Mouse (Mus musculus): Measurements from ENCODE around the gene Cfap97. TPM values are rescaled to one million over a fixed set of nuclear protein-coding genes. Genes with fewer than 3 reads are reported as not detected.

The Cfap97 gene
- polyA plus RNA-seq, 1 experiment from 2014 or later, result 18.1 TPM

DNA sequence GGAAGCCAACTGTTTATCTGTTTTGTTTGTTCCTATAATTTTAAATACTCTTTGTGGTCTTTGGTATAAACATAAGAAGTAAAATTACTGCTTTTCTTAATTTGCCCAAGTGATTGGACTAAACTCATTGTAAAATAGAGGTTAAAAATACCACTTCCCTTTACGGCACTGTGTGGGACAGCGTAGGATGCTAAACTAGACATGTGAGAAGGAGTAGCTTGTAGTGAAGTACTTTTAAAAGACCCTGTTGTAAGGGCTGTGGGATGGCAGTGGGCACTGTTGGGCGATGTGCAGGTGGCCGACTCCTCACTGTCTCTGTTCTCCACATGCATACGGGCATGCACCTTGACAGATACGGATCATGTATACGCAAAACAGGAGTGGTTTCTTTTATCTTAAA is 28.6 kb downstream of the Cfap97 start:
- Histone ChIP-seq H3K4me3 (no peak overlapping the region), H3K9me3 (no peaks in the 10 kb centered on the region), H3K36me3 (replicated peaks) (peaks cover 22% of the 10 kb centered on the region), H3K4me1 (no peaks in the 10 kb centered on the region), H3K27me3 (ENCODE audit: poor library complexity, severe bottlenecking) (no peaks in the 10 kb centered on the region), H3K27ac (no peak overlapping the region)
- WGBS, result 95% methylated on average over 7 of the region's 7 CpGs
- DNase-seq (ENCODE audit: extremely low spot score, low spot score), result no peak

GRCm38 (mm10) chr8:46185361-46185760 is 33.8 kb downstream of the Cfap97 start:
- Histone ChIP-seq H3K4me3 (no peak overlapping the region), H3K9me3 (no peaks in the 10 kb centered on the region), H3K27me3 (ENCODE audit: poor library complexity, severe bottlenecking) (no peaks in the 10 kb centered on the region), H3K27ac (no peak overlapping the region), H3K36me3 (replicated peaks) (peaks cover 12% of the 10 kb centered on the region), H3K4me1 (no peaks in the 10 kb centered on the region)
- 6% methylated on average over 2 of the region's 2 CpGs for WGBS
- DNase-seq (ENCODE audit: extremely low spot score, low spot score), result peak; percentile 45

DNA sequence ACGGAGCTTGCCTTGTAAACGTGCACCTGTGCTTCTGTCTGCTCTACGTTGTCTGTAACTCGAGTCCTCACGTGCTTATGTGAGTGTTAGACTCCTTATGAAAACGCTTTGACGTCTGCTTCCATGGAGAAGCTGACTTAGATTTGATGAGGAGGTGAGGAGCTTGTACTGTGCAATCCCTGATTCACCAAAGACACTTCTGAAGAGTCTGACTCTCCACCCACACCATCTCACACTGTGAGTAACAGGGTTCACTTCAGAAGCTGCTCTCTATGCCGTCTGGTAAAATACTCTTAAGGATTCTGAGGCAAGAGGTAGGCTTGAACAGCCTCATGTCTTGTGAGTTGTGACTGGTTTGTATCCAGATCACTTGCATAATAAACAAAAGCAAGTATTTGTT is 41.5 kb downstream of the Cfap97 start:
- no peak overlapping the region for H3K4me3 ChIP-seq
- no peaks in the 10 kb centered on the region for H3K27me3 ChIP-seq (ENCODE audit: poor library complexity, severe bottlenecking)
- no peaks in the 10 kb centered on the region for H3K9me3 ChIP-seq
- DNase-seq (ENCODE audit: extremely low spot score, low spot score), result no peak
- peaks cover 38% of the 10 kb centered on the region for H3K36me3 ChIP-seq (replicated peaks)
- no peaks in the 10 kb centered on the region for H3K4me1 ChIP-seq
- H3K27ac ChIP-seq, result no peak overlapping the region
- WGBS, result 92% methylated on average over 8 of the region's 8 CpGs

DNA sequence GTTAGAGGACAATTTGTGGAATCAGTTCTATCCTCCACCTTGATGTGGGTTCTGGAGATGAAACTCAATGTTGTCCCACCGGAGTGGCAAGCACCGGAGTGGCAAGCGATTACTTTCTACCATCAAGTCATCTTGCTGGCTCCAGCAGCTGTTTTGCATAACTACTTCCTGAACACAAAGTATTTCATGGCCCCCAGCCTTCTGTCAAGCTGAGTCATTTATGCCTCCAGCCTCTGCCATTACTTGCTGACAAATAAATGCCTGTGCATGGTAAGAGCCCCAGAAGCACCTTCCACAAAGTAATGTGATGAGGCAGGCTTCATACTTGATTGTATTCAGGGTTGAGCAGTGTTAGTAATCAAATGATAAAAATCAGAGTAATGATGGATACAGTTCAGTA is 45.3 kb downstream of the Cfap97 start:
- Histone ChIP-seq H3K4me1 (no peaks in the 10 kb centered on the region), H3K9me3 (no peaks in the 10 kb centered on the region), H3K27ac (no peak overlapping the region), H3K27me3 (ENCODE audit: poor library complexity, severe bottlenecking) (no peaks in the 10 kb centered on the region), H3K36me3 (replicated peaks) (peaks cover 50% of the 10 kb centered on the region), H3K4me3 (no peak overlapping the region)
- DNase-seq (ENCODE audit: extremely low spot score, low spot score), result no peak
- WGBS, result 91% methylated on average over 3 of the region's 3 CpGs

DNA sequence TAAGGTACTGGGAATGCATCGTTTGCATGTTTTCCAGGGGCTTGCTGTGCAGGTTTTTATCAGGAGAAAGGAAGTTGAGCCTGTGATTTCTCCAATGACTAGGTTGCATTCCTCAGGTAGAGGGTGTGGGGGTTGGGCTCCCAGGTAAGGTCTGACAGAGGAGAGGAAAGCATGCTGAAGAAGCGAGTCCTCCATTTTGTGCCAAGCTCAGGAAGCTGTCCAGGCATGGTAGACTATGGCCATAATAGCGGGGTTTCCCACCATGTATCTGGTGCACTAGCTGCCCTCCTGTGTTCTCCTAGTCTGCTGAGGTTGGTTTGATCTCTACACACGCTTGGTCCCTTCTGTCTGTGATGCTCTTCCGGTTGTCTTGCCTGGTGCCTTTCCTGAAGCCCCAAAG is 46.1 kb downstream of the Cfap97 start:
- Histone ChIP-seq H3K4me1 (no peaks in the 10 kb centered on the region), H3K27ac (no peak overlapping the region)
- WGBS, result 88% methylated on average over 5 of the region's 5 CpGs

DNA sequence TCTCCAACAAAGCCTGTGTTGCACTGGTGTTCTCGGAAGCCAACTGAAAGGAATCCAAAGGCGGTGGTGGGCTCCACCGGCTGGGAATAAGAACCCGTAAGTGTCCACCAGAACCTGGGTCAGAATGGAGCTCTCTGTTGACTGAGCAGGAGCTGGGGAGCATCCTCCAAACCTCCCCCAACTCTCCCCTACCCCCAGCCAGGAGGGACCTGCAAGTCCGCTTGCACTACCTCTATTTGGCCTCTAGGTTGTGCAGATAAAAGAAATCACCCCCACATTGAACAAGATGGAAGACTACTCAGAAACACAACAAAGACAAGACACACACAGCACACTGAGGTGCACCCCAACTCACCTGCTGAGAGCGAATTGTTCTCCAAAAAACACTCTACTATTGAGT is 50.8 kb downstream of the Cfap97 start:
- 74% methylated on average over 6 of the region's 6 CpGs for WGBS
- H3K4me1 ChIP-seq, result peaks cover 5% of the 10 kb centered on the region; the same call in 1 of the 2 replicates
- peaks cover 70% of the 10 kb centered on the region for H3K36me3 ChIP-seq (replicated peaks)
- DNase-seq (ENCODE audit: extremely low spot score, low spot score), result no peak
- no peaks in the 10 kb centered on the region for H3K9me3 ChIP-seq
- H3K27me3 ChIP-seq (ENCODE audit: poor library complexity, severe bottlenecking), result no peaks in the 10 kb centered on the region
- H3K4me3 ChIP-seq, result no peak overlapping the region
- no peak overlapping the region for H3K27ac ChIP-seq

More for the DNA sequence above, 46.1 kb downstream of the Cfap97 start:
- Histone ChIP-seq H3K4me3 (no peak overlapping the region), H3K27me3 (ENCODE audit: poor library complexity, severe bottlenecking) (no peaks in the 10 kb centered on the region), H3K9me3 (no peaks in the 10 kb centered on the region), H3K36me3 (replicated peaks) (peaks cover 52% of the 10 kb centered on the region)
- no peak for DNase-seq (ENCODE audit: extremely low spot score, low spot score)

GRCm38 (mm10) chr8:46204301-46204700 is 52.7 kb downstream of the Cfap97 start:
- Histone ChIP-seq H3K36me3 (replicated peaks) (peaks cover 85% of the 10 kb centered on the region), H3K27ac (no peak overlapping the region), H3K27me3 (ENCODE audit: poor library complexity, severe bottlenecking) (no peaks in the 10 kb centered on the region), H3K4me3 (no peak overlapping the region), H3K9me3 (no peaks in the 10 kb centered on the region), H3K4me1 (peaks cover 17% of the 10 kb centered on the region)
- no peak for DNase-seq (ENCODE audit: extremely low spot score, low spot score)
- WGBS, result 93% methylated on average over 3 of the region's 3 CpGs

DNA sequence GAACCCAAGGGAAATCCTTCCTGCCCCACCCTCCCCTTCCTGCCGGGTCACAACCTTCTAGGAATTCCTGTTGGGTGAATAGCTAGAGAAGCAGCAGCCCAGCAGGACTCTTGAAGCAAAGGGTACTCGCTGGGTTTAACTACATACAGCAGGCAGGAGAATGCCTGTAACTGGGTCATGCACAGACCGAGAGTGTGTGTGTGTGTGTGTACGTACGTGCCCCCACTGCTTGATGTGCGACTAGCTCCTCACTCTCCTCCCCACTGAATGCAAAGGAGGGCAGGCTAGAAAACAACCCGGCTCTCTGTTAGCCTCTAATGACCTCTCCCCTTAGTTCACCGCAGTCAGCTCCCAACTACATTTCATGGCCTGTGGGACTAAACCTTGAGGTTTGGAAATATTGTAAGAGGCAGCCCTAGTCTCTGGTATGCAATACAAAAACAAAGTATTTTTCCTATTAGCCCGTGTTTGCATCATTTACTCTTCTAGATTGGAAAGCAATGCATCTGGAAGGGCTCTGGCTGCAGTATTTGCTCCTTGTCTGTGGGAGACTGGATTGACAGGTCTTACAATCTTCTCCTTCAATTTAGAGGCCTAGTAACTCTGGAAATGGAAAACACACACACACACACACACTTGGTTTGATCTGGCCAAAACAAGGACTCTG is 53.5 kb downstream of the Cfap97 start:
- H3K27me3 ChIP-seq (ENCODE audit: poor library complexity, severe bottlenecking), result no peaks in the 10 kb centered on the region
- H3K4me1 ChIP-seq, result peaks cover 25% of the 10 kb centered on the region
- no peaks in the 10 kb centered on the region for H3K9me3 ChIP-seq
- DNase-seq (ENCODE audit: extremely low spot score, low spot score), result no peak
- 0 out of 2 replicates have a peak overlapping the region, but pooled peaks have one; percentile 5 for H3K27ac ChIP-seq
- no peak overlapping the region for H3K4me3 ChIP-seq
- WGBS, result 69% methylated on average over 9 of the region's 9 CpGs
- peaks cover 88% of the 10 kb centered on the region for H3K36me3 ChIP-seq (replicated peaks)

DNA sequence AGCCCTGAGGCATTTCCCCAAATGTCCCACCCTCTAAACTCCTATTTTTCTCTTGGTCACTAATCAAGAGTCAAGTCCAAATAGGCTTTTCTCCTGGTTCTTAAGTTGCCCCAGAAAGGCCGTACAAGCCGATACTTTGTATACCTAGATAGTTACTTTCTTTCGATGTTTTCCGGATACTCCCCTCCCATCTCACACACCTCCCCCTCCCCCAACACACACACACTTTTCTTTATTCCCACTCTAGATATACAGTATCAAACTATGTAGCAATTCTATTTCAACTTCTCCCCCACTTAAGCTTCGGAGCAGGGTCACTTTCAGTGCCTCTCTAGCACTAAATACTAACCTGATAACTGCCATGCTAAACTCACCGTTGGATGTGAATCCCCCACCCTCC is 54.5 kb downstream of the Cfap97 start:
- 83% methylated on average over 6 of the region's 6 CpGs for WGBS
- H3K4me3 ChIP-seq, result no peak overlapping the region
- peaks cover 31% of the 10 kb centered on the region for H3K4me1 ChIP-seq
- peaks cover 84% of the 10 kb centered on the region for H3K36me3 ChIP-seq (replicated peaks)
- DNase-seq (ENCODE audit: extremely low spot score, low spot score), result no peak
- H3K27me3 ChIP-seq (ENCODE audit: poor library complexity, severe bottlenecking), result no peaks in the 10 kb centered on the region
- H3K27ac ChIP-seq, result no peak overlapping the region
- no peaks in the 10 kb centered on the region for H3K9me3 ChIP-seq

DNA sequence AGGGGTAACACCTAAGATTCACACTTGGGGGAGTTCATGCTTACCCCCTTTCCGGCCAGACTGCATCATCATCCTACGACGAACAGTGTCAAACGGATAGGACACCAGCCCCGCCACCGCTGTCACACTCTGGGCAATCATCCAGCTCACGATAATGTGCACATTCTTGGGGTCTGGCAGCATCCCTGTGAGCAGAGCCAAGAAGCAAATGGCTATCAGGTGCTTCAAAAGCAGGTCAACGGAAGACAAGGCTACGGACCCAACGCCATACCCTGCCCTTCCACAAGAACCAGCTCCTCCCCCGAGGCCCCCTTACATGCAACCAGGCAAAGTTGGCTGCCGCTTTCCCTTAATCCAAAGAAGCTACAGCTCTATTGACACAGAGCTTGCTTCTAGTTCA is 56.8 kb downstream of the Cfap97 start:
- Histone ChIP-seq H3K27me3 (ENCODE audit: poor library complexity, severe bottlenecking) (peaks cover 6% of the 10 kb centered on the region), H3K27ac (no peak overlapping the region), H3K36me3 (replicated peaks) (peaks cover 62% of the 10 kb centered on the region), H3K4me3 (peak overlapping the region; percentile 86), H3K9me3 (no peaks in the 10 kb centered on the region), H3K4me1 (peaks cover 45% of the 10 kb centered on the region)
- WGBS, result 93% methylated on average over 12 of the region's 12 CpGs
- no peak for DNase-seq (ENCODE audit: extremely low spot score, low spot score)

GRCm38 (mm10) chr8:46209057-46209456 is 57.5 kb downstream of the Cfap97 start:
- no peak overlapping the region for H3K27ac ChIP-seq
- no peaks in the 10 kb centered on the region for H3K9me3 ChIP-seq
- H3K27me3 ChIP-seq (ENCODE audit: poor library complexity, severe bottlenecking), result peaks cover 11% of the 10 kb centered on the region
- H3K36me3 ChIP-seq (replicated peaks), result peaks cover 55% of the 10 kb centered on the region
- H3K4me3 ChIP-seq, result peak overlapping the region; percentile 86
- peaks cover 52% of the 10 kb centered on the region for H3K4me1 ChIP-seq
- DNase-seq (ENCODE audit: extremely low spot score, low spot score), result no peak
- 84% methylated on average over 15 of the region's 15 CpGs for WGBS

DNA sequence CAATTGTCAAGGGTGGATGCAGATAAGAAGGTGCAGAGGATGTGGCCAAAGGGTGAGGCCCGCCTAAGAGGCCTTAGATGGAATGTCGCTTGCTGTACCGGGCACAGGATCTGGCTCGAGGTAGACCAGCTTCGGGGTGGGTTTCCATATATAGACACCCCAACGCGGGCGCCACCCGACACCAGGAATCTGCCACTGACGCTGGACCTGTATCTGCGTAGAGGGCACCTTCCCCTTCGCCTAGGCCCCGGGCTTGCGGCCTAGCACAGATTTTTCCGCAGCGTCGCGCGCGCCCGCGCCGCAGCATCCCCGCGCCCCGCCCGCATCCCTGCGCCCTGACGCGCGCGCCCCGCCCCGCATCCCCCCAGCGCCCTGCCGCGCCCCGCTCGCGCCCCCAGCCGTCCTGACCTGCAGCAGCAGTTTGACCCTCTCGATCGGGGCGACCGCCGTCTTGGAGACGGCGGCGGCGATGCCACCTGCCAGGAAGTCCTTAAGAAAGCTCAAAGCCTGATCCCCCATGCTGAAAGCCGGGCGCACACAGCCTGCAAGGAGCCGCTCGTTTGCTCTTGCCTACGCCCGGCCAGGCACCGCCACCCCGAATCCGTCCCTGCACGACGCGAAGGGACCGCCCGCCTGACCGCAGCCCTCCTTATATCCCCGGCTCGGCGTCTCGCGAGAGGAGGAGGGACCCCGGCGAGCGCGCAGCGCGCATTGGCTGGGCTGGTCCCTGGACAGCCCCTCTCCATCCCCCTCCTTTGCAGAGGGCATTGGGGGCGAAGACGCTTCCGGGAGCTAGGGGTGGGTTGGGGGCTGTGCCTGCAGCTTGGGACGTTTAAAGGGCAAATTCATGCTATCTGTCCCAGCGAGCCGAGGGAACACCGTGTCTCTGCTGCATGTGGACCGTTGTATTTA is 59.1 kb downstream of the Cfap97 start, which contains the start of gene Slc25a4:
Gene Slc25a4 (minus strand): TSS at position 881 of the 912 bp plus-strand sequence.
- Histone ChIP-seq H3K4me1 (peaks cover 57% of the 10 kb centered on the region), H3K27me3 (ENCODE audit: poor library complexity, severe bottlenecking) (peaks cover 25% of the 10 kb centered on the region), H3K36me3 (replicated peaks) (peaks cover 39% of the 10 kb centered on the region), H3K27ac (peak within 1 kb of the TSS; percentile 96), H3K9me3 (no peaks in the 10 kb centered on the region), H3K4me3 (peak within 1 kb of the TSS; percentile 86)
- peak; percentile 97 for DNase-seq (ENCODE audit: extremely low spot score, low spot score)
- WGBS, result 1% methylated on average over 84 of the region's 84 CpGs

DNA sequence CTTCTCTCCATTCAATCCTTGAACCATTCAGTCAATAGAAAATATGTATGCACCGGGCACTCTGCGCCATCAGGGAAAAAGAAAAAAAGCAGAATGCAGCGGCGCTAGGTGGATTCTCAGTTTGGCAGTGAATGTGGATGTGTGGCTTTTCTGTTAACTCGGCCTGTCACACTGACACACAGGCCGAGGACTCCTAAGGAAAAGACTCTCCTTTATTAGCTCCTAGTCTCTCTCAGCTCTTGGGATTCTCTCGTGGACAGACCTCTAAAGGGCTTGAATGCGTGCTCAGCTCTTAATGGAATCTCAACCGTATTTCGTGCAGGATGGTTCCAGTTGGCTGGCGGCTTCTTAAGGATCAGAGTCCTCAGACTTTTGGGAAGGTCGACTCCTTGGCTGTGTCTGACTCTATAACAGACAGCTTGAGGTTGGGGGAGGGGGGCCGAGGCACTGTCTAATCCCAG is 60.1 kb downstream of the Cfap97 start:
- Histone ChIP-seq H3K9me3 (no peaks in the 10 kb centered on the region), H3K27ac (peak overlapping the region; percentile 96), H3K4me1 (peaks cover 54% of the 10 kb centered on the region), H3K4me3 (peak overlapping the region; percentile 86), H3K36me3 (replicated peaks) (peaks cover 29% of the 10 kb centered on the region), H3K27me3 (ENCODE audit: poor library complexity, severe bottlenecking) (peaks cover 34% of the 10 kb centered on the region)
- 7% methylated on average over 13 of the region's 13 CpGs for WGBS
- DNase-seq (ENCODE audit: extremely low spot score, low spot score), result no peak

Measured in forebrain, embryonic 10.5 days (tissue).